Mouse (Mus musculus) cerebellum, adult 2 months (tissue): ENCODE results near the gene Camkmt.

Experiments
- CTCF ChIP-seq: fragments of 200-500 bp; IDR thresholded peaks from 2 replicates; pipeline ENCODE4 v1.5.1; 2011; ENCODE audit warnings: low read depth, mild to moderate bottlenecking, control low read depth, low read length, moderate library complexity, borderline replicate concordance; ENCODE audit not compliant: insufficient read depth
- POLR2A ChIP-seq: fragments of 200-500 bp; IDR thresholded peaks from 2 replicates; pipeline ENCODE4 v1.6.1; 2011; ENCODE audit warnings: low read length, control low read depth, borderline replicate concordance; ENCODE audit not compliant: insufficient read depth

DNA sequence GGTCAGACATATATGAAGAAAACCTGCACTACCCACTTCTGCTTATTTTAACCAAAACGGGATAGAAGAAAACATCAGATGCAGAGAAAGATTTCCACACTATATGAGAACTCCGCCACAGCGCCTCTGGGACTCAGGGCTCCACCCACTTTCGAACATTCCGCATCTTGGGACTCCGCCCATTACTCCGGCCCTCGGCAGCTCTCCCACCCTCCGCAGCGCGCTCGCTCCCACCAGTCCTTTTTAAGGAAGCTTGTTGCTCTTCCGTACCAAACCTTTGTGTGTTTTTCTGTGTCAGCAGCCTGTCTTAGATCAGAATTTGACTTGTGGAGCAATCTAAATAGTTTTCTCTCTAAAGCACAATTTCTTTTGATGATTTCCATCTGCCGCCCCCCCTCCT is 367.7 kb downstream of the Camkmt start:
- no peak for TF ChIP-seq CTCF
- no peak for TF ChIP-seq POLR2A
